Mouse (Mus musculus): Measurements from ENCODE around the gene Tspyl1. TPM values are rescaled to one million over a fixed set of nuclear protein-coding genes. Genes with fewer than 3 reads are reported as not detected.

Tspyl1 gene
- polyA plus RNA-seq (2015; fragmentation: Nextera tagmentation; extraction: Ambion mirVana) = 70.1 and 74.9 TPM in 2 replicates

- TF ChIP-seq CTCF (IDR thresholded peaks at IDR 0.05; ENCODE audit: low read depth) = no peak
- Histone ChIP-seq H3K9ac (ENCODE audit: low read depth, low read length) (peak within 1 kb of the TSS; percentile 97), H3K36me3 (ENCODE audit: insufficient read depth, low read length) (no peaks in the 10 kb centered on the region), H3K27ac (peak within 1 kb of the TSS; percentile 88), H3K9me3 (replicated peaks; ENCODE audit: low read length) (no peaks in the 10 kb centered on the region), H3K4me2 (ENCODE audit: low read length) (peak within 1 kb of the TSS; percentile 84), H3K27me3 (ENCODE audit: insufficient read depth, low read length) (no peaks in the 10 kb centered on the region), H3K4me3 (replicated peaks; ENCODE audit: low read depth, low read length) (peak within 1 kb of the TSS; percentile 97), H3K4me1 (replicated peaks; ENCODE audit: insufficient read depth, low read length) (peaks cover 10% of the 10 kb centered on the region)
- DNase-seq (ENCODE audit: low spot score) = peak; percentile 98
- WGBS = under 1% methylated on average over 38 of the region's 38 CpGs
- ATAC-seq (replicated peaks; ENCODE audit: low FRiP score, low read depth) = peak; percentile 98
These were observed at the start of gene Tspyl1 for GRCm38 (mm10) chr10:34281962-34282388. Gene Tspyl1 (plus strand): TSS chr10:34282190.

GRCm38 (mm10) chr10:34233418-34233817 is 48.6 kb upstream of the Tspyl1 start:
- DNase-seq (ENCODE audit: low spot score) = no peak
- H3K27ac ChIP-seq = no peak overlapping the region
- no peak for ATAC-seq (replicated peaks; ENCODE audit: low FRiP score, low read depth)
- H3K4me2 ChIP-seq (ENCODE audit: low read length) = no peak overlapping the region
- 93% methylated on average over 1 of the region's 1 CpGs for WGBS
- H3K4me1 ChIP-seq (replicated peaks; ENCODE audit: insufficient read depth, low read length) = no peaks in the 10 kb centered on the region
- no peaks in the 10 kb centered on the region for H3K9me3 ChIP-seq (replicated peaks; ENCODE audit: low read length)
- no peak overlapping the region for H3K9ac ChIP-seq (ENCODE audit: low read depth, low read length)
- H3K36me3 ChIP-seq (ENCODE audit: insufficient read depth, low read length) = no peaks in the 10 kb centered on the region
- no peaks in the 10 kb centered on the region for H3K27me3 ChIP-seq (ENCODE audit: insufficient read depth, low read length)
- H3K4me3 ChIP-seq (replicated peaks; ENCODE audit: low read depth, low read length) = no peak overlapping the region
- TF ChIP-seq CTCF (IDR thresholded peaks at IDR 0.05; ENCODE audit: low read depth) = no peak

GRCm38 (mm10) chr10:34233931-34234745 is 47.9 kb upstream of the Tspyl1 start:
- ATAC-seq (replicated peaks; ENCODE audit: low FRiP score, low read depth) (no peak; the same call in 1 of the 2 replicates), DNase-seq (ENCODE audit: low spot score) (peak; percentile 50)
- no peaks in the 10 kb centered on the region for H3K4me1 ChIP-seq (replicated peaks; ENCODE audit: insufficient read depth, low read length)
- H3K27me3 ChIP-seq (ENCODE audit: insufficient read depth, low read length) = no peaks in the 10 kb centered on the region
- H3K4me3 ChIP-seq (replicated peaks; ENCODE audit: low read depth, low read length) = no peak overlapping the region
- H3K4me2 ChIP-seq (ENCODE audit: low read length) = no peak overlapping the region
- H3K36me3 ChIP-seq (ENCODE audit: insufficient read depth, low read length) = no peaks in the 10 kb centered on the region
- WGBS = 29% methylated on average over 2 of the region's 2 CpGs
- H3K9ac ChIP-seq (ENCODE audit: low read depth, low read length) = no peak overlapping the region
- no peaks in the 10 kb centered on the region for H3K9me3 ChIP-seq (replicated peaks; ENCODE audit: low read length)
- peak; percentile 66 for TF ChIP-seq CTCF (IDR thresholded peaks at IDR 0.05; ENCODE audit: low read depth)
- no peak overlapping the region for H3K27ac ChIP-seq

GRCm38 (mm10) chr10:34235384-34235783 is 46.6 kb upstream of the Tspyl1 start:
- H3K4me1 ChIP-seq (replicated peaks; ENCODE audit: insufficient read depth, low read length) = no peaks in the 10 kb centered on the region
- ATAC-seq (replicated peaks; ENCODE audit: low FRiP score, low read depth) = no peak

GRCm38 (mm10) chr10:34236569-34236968 is 45.4 kb upstream of the Tspyl1 start:
- Histone ChIP-seq H3K9ac (ENCODE audit: low read depth, low read length) (no peak overlapping the region), H3K4me2 (ENCODE audit: low read length) (no peak overlapping the region), H3K27me3 (ENCODE audit: insufficient read depth, low read length) (no peaks in the 10 kb centered on the region), H3K36me3 (ENCODE audit: insufficient read depth, low read length) (no peaks in the 10 kb centered on the region), H3K4me1 (replicated peaks; ENCODE audit: insufficient read depth, low read length) (no peaks in the 10 kb centered on the region), H3K9me3 (replicated peaks; ENCODE audit: low read length) (no peaks in the 10 kb centered on the region), H3K4me3 (replicated peaks; ENCODE audit: low read depth, low read length) (no peak overlapping the region), H3K27ac (no peak overlapping the region)
- no peak for DNase-seq (ENCODE audit: low spot score)
- no peak for ATAC-seq (replicated peaks; ENCODE audit: low FRiP score, low read depth)
- TF ChIP-seq CTCF (IDR thresholded peaks at IDR 0.05; ENCODE audit: low read depth) = no peak
- 83% methylated on average over 5 of the region's 5 CpGs for WGBS

More at GRCm38 (mm10) chr10:34235384-34235783, 46.6 kb upstream of the Tspyl1 start:
- Histone ChIP-seq H3K4me2 (ENCODE audit: low read length) (no peak overlapping the region), H3K27me3 (ENCODE audit: insufficient read depth, low read length) (no peaks in the 10 kb centered on the region), H3K9me3 (replicated peaks; ENCODE audit: low read length) (no peaks in the 10 kb centered on the region), H3K36me3 (ENCODE audit: insufficient read depth, low read length) (no peaks in the 10 kb centered on the region), H3K27ac (no peak overlapping the region), H3K9ac (ENCODE audit: low read depth, low read length) (no peak overlapping the region), H3K4me3 (replicated peaks; ENCODE audit: low read depth, low read length) (no peak overlapping the region)
- WGBS = 37% methylated on average over 3 of the region's 3 CpGs
- no peak for TF ChIP-seq CTCF (IDR thresholded peaks at IDR 0.05; ENCODE audit: low read depth)
- DNase-seq (ENCODE audit: low spot score) = no peak

GRCm38 (mm10) chr10:34238536-34238935 is 43.5 kb upstream of the Tspyl1 start:
- Histone ChIP-seq H3K36me3 (ENCODE audit: insufficient read depth, low read length) (no peaks in the 10 kb centered on the region), H3K9me3 (replicated peaks; ENCODE audit: low read length) (no peaks in the 10 kb centered on the region), H3K4me1 (replicated peaks; ENCODE audit: insufficient read depth, low read length) (no peaks in the 10 kb centered on the region), H3K27ac (no peak overlapping the region), H3K4me2 (ENCODE audit: low read length) (no peak overlapping the region), H3K27me3 (ENCODE audit: insufficient read depth, low read length) (no peaks in the 10 kb centered on the region), H3K9ac (ENCODE audit: low read depth, low read length) (no peak overlapping the region), H3K4me3 (replicated peaks; ENCODE audit: low read depth, low read length) (no peak overlapping the region)
- WGBS = 73% methylated on average over 4 of the region's 4 CpGs
- ATAC-seq (replicated peaks; ENCODE audit: low FRiP score, low read depth) (no peak), DNase-seq (ENCODE audit: low spot score) (no peak)
- no peak for TF ChIP-seq CTCF (IDR thresholded peaks at IDR 0.05; ENCODE audit: low read depth)
